Mouse (Mus musculus) lung, postnatal 10 days (tissue): Measurements from ENCODE around the gene Nkx1-2.

Source experiments
- DNase-seq: peaks from one replicate; pipeline ENCODE4 v3.0.0; 2021

Nkx1-2 gene

GRCm38 (mm10) chr7:132559138-132559766 is 40.2 kb downstream of the Nkx1-2 start:
- no peak for DNase-seq

GRCm38 (mm10) chr7:132558141-132558736 is 41.2 kb downstream of the Nkx1-2 start:
- DNase-seq: no peak

GRCm38 (mm10) chr7:132556575-132556974 is 42.9 kb downstream of the Nkx1-2 start:
- DNase-seq: no peak

- no peak for DNase-seq
These were observed 43.5 kb downstream of the Nkx1-2 start for GRCm38 (mm10) chr7:132555911-132556310.

GRCm38 (mm10) chr7:132554091-132554490 is 45.3 kb downstream of the Nkx1-2 start:
- DNase-seq: peak; percentile 17

GRCm38 (mm10) chr7:132551351-132552126 is 47.9 kb downstream of the Nkx1-2 start:
- DNase-seq: peak; percentile 97

GRCm38 (mm10) chr7:132547126-132547525 is 52.3 kb downstream of the Nkx1-2 start:
- DNase-seq: no peak
